Mouse (Mus musculus) cerebellum, adult 9-10 months (tissue): ENCODE measurements around the gene Slx4.
A peak's percentile ranks its signal among the peaks of the same experiment; 100 is the strongest.

ENCODE experiments used
- DNase-seq: peaks from one replicate; pipeline ENCODE4 v3.0.0; 2022

Gene Slx4

DNA sequence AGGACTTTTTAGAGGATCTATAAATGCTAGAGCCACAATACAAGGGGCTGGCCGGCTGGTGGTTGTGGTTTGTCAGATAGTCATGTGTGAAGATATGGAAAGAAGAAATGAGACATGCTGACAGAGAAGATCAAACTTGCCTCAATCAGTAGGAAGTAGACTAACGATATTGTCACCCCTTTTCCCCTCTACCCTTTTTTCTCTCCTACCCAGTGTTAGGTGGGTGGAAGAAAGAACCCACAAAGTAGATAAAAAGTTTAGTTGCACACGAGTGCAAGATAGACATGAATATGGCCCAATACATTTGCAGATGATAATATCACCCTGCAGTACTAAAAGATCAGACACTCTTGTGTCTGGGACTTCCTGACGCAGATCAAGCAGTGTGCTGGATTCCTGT, 15.2 kb downstream of the Slx4 start:
- no peak for DNase-seq

DNA sequence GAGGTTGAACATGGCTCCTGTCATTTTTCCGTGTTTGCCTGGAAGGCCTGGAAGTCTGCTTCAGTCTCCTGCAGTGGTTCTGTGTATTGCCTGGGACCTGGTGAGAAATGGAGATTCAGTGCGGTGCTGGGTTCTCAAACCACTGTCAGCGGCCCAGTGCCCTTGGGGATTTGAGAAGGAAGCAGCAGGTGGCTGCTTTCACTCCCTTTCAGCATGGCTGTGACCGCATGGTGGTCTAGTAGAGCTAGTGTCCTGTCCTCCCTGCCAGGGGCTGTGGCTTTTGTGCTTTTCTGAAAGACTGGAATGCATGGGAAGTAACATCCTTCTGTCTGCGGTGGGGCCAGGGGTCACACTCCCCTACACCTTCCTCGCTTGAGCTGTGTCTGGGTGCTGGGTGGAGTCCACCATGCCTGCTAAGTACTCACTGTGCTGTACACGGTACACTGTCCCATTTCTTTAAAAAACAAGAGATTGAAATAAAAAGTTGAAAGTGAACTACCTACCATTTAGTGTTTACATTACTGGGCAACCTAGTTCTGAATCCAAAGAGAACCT, 20.3 kb downstream of the Slx4 start:
- DNase-seq, result no peak

DNA sequence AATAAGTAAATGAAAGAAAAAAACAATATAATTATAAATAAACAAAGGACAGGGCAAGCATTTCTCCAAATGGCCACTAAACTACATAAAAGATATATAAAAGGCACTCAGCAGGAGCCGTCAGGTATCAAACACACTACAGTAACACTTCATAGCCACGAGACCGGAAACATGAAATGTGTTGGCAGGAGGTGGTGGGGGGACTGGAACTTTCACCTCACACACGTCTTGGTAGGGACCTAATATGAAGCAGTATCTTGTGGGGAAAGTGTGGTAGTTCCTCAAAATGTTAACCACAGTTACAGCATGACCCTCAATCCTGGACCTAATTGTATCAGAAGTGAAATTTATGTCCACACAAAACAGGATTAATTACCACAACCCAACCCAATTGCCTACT, 21.4 kb downstream of the Slx4 start:
- no peak for DNase-seq

DNA sequence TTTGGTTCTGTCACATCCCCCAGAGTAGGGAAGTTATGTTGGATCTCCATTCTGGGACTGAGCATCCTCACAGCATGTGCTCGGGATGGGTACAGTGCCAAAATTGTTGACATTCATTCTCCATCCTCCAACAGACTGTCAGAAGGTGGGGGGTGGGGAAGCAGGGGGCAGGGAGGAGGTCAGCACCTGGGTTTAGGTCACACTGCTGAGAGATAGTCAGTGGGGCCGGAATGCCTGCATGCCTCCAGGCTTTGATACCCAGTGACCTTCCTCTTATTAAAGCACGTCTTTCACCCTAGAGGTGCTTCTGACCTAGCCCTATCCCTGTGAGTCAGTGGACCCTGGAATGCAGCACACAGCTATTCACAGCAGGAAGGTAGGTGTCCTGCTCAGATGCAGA, 26.9 kb downstream of the Slx4 start:
- no peak for DNase-seq

DNA sequence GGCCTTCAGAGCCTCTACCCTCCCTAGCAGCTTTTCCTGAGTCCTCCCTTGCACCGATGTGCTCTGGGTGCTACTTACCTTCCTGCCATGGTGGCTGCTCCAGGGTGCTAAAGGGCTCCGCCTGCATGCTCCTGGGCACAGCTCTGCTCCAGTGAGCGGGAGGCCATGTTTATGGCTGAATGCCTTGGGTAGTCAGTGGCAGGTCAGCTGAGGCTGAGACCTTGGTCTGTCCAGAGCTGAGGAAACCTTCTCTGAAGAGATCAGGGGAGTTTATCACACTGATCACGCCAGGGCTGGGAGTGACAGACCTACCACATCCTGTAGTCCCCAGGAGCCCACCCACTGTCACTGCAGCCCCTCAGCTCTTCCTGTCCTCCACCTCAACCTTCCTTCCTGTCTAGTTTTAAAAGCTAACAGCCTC, 27.3 kb downstream of the Slx4 start, which contains the start of gene Nlrc3:
Nlrc3 (minus strand) TSS at position 382 of the 421 bp plus-strand sequence.
- no peak for DNase-seq

DNA sequence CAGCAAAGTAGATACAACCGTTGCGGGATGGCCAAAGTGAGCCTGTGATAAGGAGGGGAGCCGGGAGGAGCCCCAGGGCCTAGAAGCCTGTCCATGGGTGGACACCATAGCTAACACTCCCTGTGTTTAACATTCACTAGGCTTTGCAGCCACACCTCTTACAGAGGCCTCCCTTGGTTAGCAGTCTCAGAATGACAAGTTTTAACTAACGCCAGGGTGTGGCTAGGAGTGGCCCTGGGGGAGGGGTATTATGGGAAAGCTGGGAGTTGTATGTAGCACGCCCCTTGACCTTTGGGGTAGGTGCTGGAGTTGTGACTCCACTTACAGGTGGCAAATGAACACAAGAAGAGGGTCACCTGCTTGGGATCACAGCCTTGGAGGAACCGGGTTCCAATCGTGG, 27.9 kb downstream of the Slx4 start:
- DNase-seq, result no peak

DNA sequence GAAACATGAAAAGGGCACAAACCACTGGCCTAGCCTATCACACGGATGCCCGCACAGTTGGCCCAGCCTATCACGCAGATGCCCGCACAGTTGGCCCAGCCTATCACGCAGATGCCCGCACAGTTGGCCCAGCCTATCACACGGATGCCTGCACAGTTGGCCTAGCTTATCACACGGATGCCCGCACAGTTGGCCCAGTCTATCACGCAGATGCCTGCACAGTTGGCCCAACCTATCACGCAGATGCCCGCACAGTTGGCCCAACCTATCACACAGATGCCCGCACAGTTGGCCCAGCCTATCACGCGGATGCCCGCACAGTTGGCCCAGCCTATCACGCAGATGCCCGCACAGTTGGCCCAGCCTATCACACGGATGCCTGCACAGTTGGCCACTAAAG, 29.1 kb downstream of the Slx4 start:
- DNase-seq, result peak; percentile 47

DNA sequence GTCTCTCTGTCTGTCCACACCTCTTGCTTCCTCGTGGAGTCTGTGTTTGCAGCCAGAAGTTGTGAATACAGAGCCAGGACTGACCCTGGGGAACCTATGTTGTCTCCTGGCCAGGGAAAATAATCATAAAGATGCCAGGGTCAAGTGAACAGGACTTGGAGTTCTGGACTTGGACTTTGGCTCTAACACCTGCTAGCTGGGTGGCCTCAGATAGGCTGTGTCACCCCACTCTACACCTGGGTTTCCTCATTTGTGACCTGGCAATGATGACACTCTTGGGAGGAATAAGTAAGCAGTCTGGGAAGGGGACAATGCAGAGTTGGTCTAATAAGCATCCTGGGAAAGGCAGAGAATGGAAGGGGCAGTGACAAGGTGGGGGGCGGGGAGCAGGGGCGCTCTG, 38.0 kb downstream of the Slx4 start:
- no peak for DNase-seq

DNA sequence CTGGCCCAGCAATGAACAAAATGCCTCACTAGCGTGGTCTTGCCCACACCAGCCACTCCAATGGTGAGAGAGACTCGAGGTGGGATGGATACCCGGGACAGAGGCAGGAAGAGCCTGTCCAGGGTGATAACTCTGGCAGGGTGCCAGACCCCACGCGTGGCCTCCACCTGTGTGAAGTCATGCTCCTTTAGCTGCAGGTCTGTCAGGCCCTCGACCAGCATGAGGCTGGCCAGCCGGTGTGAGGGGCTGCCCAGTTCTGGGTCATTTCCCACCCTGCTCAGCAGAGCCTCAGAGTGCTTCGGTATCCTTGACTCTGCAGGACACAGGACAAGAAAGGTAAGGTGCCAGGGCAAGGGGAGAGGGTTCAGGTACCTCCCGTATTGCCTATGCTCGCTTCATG, 38.6 kb downstream of the Slx4 start:
- peak; percentile 42 for DNase-seq

DNA sequence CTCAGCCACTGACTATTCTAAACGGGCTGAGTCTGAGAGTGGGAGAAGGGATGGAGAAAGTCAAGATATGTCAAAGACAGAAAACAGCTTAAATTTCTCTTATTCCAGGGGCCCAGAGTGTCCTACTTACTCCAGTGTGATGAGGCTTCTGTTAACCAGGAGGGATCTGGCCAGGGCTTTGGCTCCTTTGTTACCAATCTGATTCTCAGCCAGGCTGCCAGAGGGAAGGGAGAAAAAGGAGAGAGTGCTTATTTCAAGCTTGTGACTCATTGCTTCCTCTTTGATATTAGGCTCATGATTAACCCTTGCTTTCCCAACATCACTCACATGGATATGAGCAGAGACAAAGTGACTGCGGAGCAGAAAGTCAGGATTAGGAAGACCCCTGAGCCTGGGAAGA, 44.3 kb downstream of the Slx4 start:
- peak; percentile 72 for DNase-seq

DNA sequence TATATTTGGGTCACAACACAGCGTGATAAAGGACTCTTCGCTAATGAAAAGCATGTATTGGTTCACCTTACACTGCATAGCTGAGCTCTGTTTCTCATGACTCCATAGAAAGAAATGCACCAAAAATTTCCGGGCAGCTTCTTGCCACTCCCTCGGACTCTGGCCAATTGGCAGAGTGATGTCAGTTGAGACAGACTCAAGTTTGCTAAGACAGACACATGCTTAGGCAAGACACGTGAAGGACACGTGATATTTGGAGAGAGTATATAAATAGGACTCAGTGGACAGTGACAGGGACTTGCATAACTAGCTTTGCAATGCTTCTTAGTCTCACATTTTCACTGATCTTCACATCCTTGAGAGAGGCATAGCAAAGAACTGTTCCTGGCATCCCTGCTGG, 47.2 kb downstream of the Slx4 start:
- DNase-seq, result peak; percentile 72

DNA sequence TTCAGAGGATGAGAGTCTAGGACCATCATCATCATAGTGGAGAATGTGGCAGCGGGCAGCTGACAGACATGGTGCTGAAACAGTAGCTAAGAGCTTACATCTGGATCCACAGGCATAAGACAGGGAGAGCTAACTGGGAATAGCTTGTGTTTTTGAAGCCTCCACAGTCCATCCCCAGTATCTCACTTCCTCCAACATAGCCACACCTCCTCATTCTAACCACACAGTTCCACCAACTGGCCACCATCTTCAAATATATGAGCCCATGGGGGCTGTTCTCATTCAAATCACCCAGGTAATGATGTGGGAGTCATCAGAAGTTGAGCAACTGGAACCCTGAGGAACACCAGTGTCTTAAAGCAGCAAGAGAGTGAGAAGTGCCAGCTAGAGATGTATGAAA, 52.4 kb downstream of the Slx4 start:
- no peak for DNase-seq

DNA sequence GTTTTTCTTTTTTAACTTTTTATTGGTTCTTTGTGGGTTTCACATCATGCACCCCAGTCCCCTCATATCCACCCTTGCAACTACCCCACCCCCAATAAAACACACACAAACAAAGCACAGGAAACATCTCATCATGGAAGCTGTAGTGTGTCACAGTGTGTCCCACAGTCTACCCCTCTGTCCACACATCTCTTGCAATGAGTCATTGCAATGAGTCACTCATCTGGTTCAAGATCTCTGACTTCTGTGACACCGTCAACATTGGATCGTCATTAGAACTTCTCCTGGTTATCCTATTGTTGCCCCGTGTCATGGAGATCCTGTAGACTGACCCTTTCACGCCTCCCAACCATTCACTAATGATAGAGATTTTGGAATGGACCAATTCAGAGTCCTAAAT, 68.9 kb downstream of the Slx4 start:
- no peak for DNase-seq

DNA sequence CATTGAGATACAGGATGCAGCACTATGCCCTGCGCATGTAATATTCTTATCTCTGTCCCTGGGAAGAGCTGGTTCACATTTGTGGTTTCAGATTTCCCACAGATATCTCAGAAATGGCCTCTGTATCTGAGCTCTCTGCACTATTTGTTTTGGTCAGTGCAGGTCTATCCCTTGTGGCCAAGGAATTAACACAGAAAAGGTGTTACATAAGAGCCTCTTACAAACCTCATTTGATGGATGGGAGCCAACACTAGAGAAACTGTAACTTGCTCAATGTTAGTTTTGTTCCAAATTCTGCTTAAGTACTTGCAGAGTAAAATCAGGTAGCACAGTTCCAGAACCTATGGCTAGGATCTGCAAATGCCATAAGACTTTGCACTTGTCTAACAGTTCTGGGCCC, 69.5 kb downstream of the Slx4 start:
- no peak for DNase-seq

DNA sequence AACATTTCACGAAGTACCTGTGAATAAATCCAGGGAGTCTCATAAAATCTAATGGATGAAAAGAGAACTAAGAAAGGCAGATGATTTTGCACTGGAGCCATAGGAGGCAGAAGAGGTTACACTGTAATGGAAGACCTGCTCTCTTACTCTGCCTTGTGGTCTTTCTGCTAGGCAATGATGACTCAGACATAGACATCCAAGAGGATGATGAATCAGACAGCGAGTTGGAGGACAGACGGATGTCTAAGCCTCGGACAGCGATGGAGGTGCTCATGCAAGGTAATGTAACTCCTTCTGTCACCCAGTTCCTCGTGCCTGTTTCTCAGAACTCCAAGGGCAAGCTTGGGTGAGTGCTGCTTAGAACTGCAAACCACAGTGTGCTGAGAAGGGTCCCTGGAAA, 70.0 kb downstream of the Slx4 start:
- DNase-seq, result no peak

DNA sequence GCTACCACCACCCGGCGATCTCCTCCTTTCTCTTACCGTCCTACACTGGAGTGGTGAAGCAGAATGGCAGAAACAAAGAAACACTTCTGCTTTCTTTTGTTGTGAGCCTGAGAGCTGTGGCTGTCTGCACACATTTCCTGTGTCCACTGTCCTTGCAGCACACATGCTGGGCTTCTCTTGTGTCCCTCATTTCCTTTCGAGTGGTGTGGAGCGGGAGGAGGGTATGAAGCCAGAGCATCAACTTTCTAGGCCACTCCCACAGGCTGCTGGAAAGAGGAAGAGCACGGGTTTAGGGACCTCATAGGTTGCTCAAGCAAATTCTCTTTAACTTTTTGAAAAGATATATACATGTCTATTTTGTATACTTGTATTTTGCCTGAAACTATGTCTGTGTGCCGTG, 74.4 kb downstream of the Slx4 start:
- DNase-seq, result no peak
